Comparison of ENCODE assay signal across 8 mouse cellular contexts in the genomic region with DNA sequence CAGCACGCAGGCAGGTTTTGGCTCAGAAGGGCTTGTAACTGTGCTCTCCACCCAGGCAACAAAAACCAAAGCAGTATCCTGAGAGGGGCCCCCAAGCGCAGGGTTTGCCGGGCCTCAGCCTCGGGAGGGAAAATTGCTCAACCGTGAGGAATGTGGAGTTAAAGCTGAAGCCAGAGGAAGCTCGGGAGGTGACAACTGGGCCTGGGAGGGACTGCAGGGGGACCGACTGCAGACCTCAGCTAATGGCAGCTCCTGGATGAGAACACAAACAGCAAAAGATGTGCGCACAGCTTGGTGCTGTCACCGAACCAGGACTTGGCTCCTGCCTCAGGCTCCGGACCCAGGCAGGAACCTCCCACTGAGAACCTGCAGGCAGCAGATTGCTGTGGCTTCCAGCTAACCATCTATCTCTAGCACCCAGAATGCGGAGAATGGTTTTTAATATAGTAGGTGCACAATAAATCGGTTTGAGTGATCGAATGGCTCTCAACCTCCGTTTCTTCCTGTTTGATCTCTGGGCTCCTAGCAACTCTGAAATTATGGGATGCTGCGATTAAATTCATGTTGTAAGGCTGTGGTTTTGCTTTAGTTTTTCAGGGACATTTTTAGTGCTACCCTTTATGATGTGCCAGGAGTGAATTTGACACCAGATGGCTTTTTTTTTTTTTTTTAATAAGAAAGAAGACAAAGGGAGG. TPM values are rescaled to one million over a fixed set of nuclear protein-coding genes. Genes with fewer than 3 reads are reported as not detected.
DNase-seq lines count a peak whose midpoint lies in the region; ATAC-seq and TF ChIP-seq lines count a peak whose summit lies in the region.

No protein-coding gene starts in this region.

- H3K4me1 ChIP-seq in midbrain, postnatal 0 days (ENCODE audit: insufficient read depth, low read length), result peaks cover 5% of the 10 kb centered on the region; the same call in 1 of the 2 replicates
- H3K4me1 ChIP-seq in midbrain, embryonic 14.5 days (ENCODE audit: control insufficient read depth, insufficient read depth, low read length), result peaks cover 4% of the 10 kb centered on the region
- H3K4me1 ChIP-seq in intestine, postnatal 0 days (replicated peaks; ENCODE audit: control insufficient read depth, insufficient read depth, low read length), result 0 out of 2 replicates have a peak, but pooled peaks cover 18% of the 10 kb centered on the region
- H3K4me1 ChIP-seq in liver, embryonic 11.5 days (replicated peaks; ENCODE audit: control insufficient read depth, insufficient read depth, low read length), result peaks cover 6% of the 10 kb centered on the region

- no peaks in the 10 kb centered on the region for H3K9me3 ChIP-seq in midbrain, postnatal 0 days (ENCODE audit: low read length)
- no peaks in the 10 kb centered on the region for H3K9me3 ChIP-seq in midbrain, embryonic 14.5 days (ENCODE audit: control insufficient read depth, low read length)
- H3K9me3 ChIP-seq in intestine, postnatal 0 days (ENCODE audit: control insufficient read depth), result no peaks in the 10 kb centered on the region
- H3K9me3 ChIP-seq in liver, embryonic 11.5 days (ENCODE audit: control insufficient read depth, low read length), result no peaks in the 10 kb centered on the region

- peak; percentile 58 for DNase-seq in midbrain, postnatal 0 days (ENCODE audit: low spot score)
- no peak for DNase-seq in midbrain, embryonic 14.5 days
- peak; percentile 78 to 81 for DNase-seq in cerebellum, postnatal 36 days
- DNase-seq in liver, embryonic 11.5 days (ENCODE audit: low spot score), result no peak
- DNase-seq in retina, postnatal 1 day, result peak; percentile 88
- no peak for DNase-seq in spleen, postnatal 36 days (ENCODE audit: low spot score in 2 of 2)

- H3K27me3 ChIP-seq in midbrain, postnatal 0 days (ENCODE audit: insufficient read depth, low read length), result peaks cover 7% of the 10 kb centered on the region; the same call in 1 of the 2 replicates
- H3K27me3 ChIP-seq in midbrain, embryonic 14.5 days (ENCODE audit: control insufficient read depth, insufficient read depth, low read length), result no peaks in the 10 kb centered on the region; the same call in 1 of the 2 replicates
- no peaks in the 10 kb centered on the region for H3K27me3 ChIP-seq in intestine, postnatal 0 days (replicated peaks; ENCODE audit: control insufficient read depth, insufficient read depth, low read length)
- H3K27me3 ChIP-seq in liver, embryonic 11.5 days (replicated peaks; ENCODE audit: control insufficient read depth, insufficient read depth, low read length), result no peaks in the 10 kb centered on the region; the same call in none of the 2 replicates

- no peak overlapping the region for H3K27ac ChIP-seq in midbrain, postnatal 0 days (ENCODE audit: low read depth, low read length)
- no peak overlapping the region for H3K27ac ChIP-seq in midbrain, embryonic 14.5 days (replicated peaks; ENCODE audit: low read depth, low read length)
- peak overlapping the region; percentile 87 for H3K27ac ChIP-seq in intestine, postnatal 0 days (ENCODE audit: low read depth, low read length)
- peak overlapping the region; percentile 21; the same call in 1 of the 2 replicates for H3K27ac ChIP-seq in liver, embryonic 11.5 days (ENCODE audit: low read depth, low read length)

- no peak overlapping the region for H3K4me3 ChIP-seq in midbrain, postnatal 0 days (ENCODE audit: low read depth, low read length)
- no peak overlapping the region for H3K4me3 ChIP-seq in midbrain, embryonic 14.5 days (replicated peaks; ENCODE audit: low read depth, low read length)
- H3K4me3 ChIP-seq in intestine, postnatal 0 days (ENCODE audit: low read depth, low read length), result no peak overlapping the region
- H3K4me3 ChIP-seq in liver, embryonic 11.5 days (ENCODE audit: low read depth, low read length), result no peak overlapping the region

- TF ChIP-seq CTCF in midbrain, postnatal 0 days (IDR thresholded peaks at IDR 0.05), result no peak
- TF ChIP-seq CTCF in intestine, postnatal 0 days (IDR thresholded peaks at IDR 0.05; ENCODE audit: low read depth), result peak; percentile 24

- no peak; the same call in 1 of the 2 replicates for ATAC-seq in midbrain, postnatal 0 days (ENCODE audit: low FRiP score)
- ATAC-seq in midbrain, embryonic 14.5 days (ENCODE audit: low FRiP score, low TSS enrichment), result no peak
- ATAC-seq in granulocyte monocyte progenitor cell, adult 5-6 weeks (replicated peaks; ENCODE audit: poor library complexity, severe bottlenecking), result peak; percentile 34
- peak; percentile 80 for ATAC-seq in intestine, postnatal 0 days
- ATAC-seq in liver, embryonic 11.5 days (replicated peaks; ENCODE audit: low FRiP score), result no peak

- H3K4me2 ChIP-seq in midbrain, postnatal 0 days (ENCODE audit: low read depth, low read length, poor library complexity, severe bottlenecking), result no peak overlapping the region
- H3K4me2 ChIP-seq in midbrain, embryonic 14.5 days (ENCODE audit: low read length), result no peak overlapping the region
- H3K4me2 ChIP-seq in intestine, postnatal 0 days (replicated peaks; ENCODE audit: low read depth), result peak overlapping the region; percentile 51
- H3K4me2 ChIP-seq in liver, embryonic 11.5 days, result no peak overlapping the region

- H3K9ac ChIP-seq in midbrain, postnatal 0 days (replicated peaks; ENCODE audit: low read length, poor library complexity, severe bottlenecking), result no peak overlapping the region
- no peak overlapping the region for H3K9ac ChIP-seq in midbrain, embryonic 14.5 days (replicated peaks; ENCODE audit: low read length)
- no peak overlapping the region for H3K9ac ChIP-seq in intestine, postnatal 0 days (ENCODE audit: low read depth, low read length)
- H3K9ac ChIP-seq in liver, embryonic 11.5 days (ENCODE audit: low read depth, low read length), result no peak overlapping the region

- no peaks in the 10 kb centered on the region for H3K36me3 ChIP-seq in midbrain, postnatal 0 days (ENCODE audit: insufficient read depth, low read length)
- H3K36me3 ChIP-seq in midbrain, embryonic 14.5 days (ENCODE audit: control insufficient read depth, insufficient read depth, low read length), result no peaks in the 10 kb centered on the region
- H3K36me3 ChIP-seq in intestine, postnatal 0 days (ENCODE audit: control insufficient read depth, insufficient read depth), result no peaks in the 10 kb centered on the region
- H3K36me3 ChIP-seq in liver, embryonic 11.5 days (ENCODE audit: control insufficient read depth, insufficient read depth, low read length), result no peaks in the 10 kb centered on the region

- 27% methylated on average over 15 of the region's 15 CpGs for WGBS in midbrain, postnatal 0 days
- WGBS in midbrain, embryonic 14.5 days, result 27% methylated on average over 15 of the region's 15 CpGs
- 27% methylated on average over 15 of the region's 15 CpGs for WGBS in intestine, postnatal 0 days
- WGBS in liver, embryonic 11.5 days, result 31% methylated on average over 15 of the region's 15 CpGs

RNA-seq across cellular contexts. Expression of gene Ctdsp2, which starts 16.1 kb away (rescaled TPM):
- total RNA-seq in midbrain, postnatal 0 days (2014; rRNA removed), result 50.1 and 54.6 TPM in 2 replicates
- polyA plus RNA-seq in midbrain, postnatal 0 days (2015; fragmentation: Nextera tagmentation; extraction: Ambion mirVana), result 10.2 and 11.2 TPM in 2 replicates
- 19.1 and 26.2 TPM in 2 replicates for polyA plus RNA-seq in midbrain, embryonic 14.5 days (2014; fragmentation: Nextera tagmentation; extraction: Ambion mirVana)
- 53.4 and 62.9 TPM in 2 replicates for total RNA-seq in granulocyte monocyte progenitor cell, adult 5-6 weeks (2014; fragmentation: Nextera tagmentation)
- total RNA-seq in granulocyte monocyte progenitor cell, adult 5-6 weeks (2017), result 21.2 and 21.5 TPM in 2 replicates
- polyA plus RNA-seq in intestine, postnatal 0 days (2015; fragmentation: Nextera tagmentation; extraction: Ambion mirVana), result 43.1 and 46.7 TPM in 2 replicates
- polyA plus RNA-seq in liver, embryonic 11.5 days (2014; fragmentation: Nextera tagmentation; extraction: Ambion mirVana), result 37.4 and 42.2 TPM in 2 replicates

RNA-seq across cellular contexts. Expression of gene Avil, which starts 38.1 kb away (rescaled TPM):
- total RNA-seq in midbrain, postnatal 0 days (2014; rRNA removed), result 0.90 and 2.0 TPM in 2 replicates
- polyA plus RNA-seq in midbrain, postnatal 0 days (2015; fragmentation: Nextera tagmentation; extraction: Ambion mirVana), result 1.2 and 1.3 TPM in 2 replicates
- 1.9 and 2.1 TPM in 2 replicates for polyA plus RNA-seq in midbrain, embryonic 14.5 days (2014; fragmentation: Nextera tagmentation; extraction: Ambion mirVana)
- not detected in 2 replicates for total RNA-seq in granulocyte monocyte progenitor cell, adult 5-6 weeks (2014; fragmentation: Nextera tagmentation)
- total RNA-seq in granulocyte monocyte progenitor cell, adult 5-6 weeks (2017), result not detected in 2 replicates
- polyA plus RNA-seq in intestine, postnatal 0 days (2015; fragmentation: Nextera tagmentation; extraction: Ambion mirVana), result 0.20 and 0.52 TPM in 2 replicates
- 0.10 and 0.13 TPM in 2 replicates for polyA plus RNA-seq in liver, embryonic 11.5 days (2014; fragmentation: Nextera tagmentation; extraction: Ambion mirVana)

Comparison
In these comparisons a context has a peak if more than half of its experiments do, and no peak if none do; other contexts are left out.
1. DNase-seq: peak in midbrain, postnatal 0 days (single experiment), cerebellum, postnatal 36 days (2 of 2) and retina, postnatal 1 day (single experiment); none in midbrain, embryonic 14.5 days (single experiment), liver, embryonic 11.5 days (single experiment) and spleen, postnatal 36 days (0 of 2).
2. ATAC-seq: peak in granulocyte monocyte progenitor cell, adult 5-6 weeks (single experiment) and intestine, postnatal 0 days (single experiment); none in midbrain, postnatal 0 days (single experiment), midbrain, embryonic 14.5 days (single experiment) and liver, embryonic 11.5 days (single experiment).
3. H3K27ac ChIP-seq: peak in intestine, postnatal 0 days (single experiment) and liver, embryonic 11.5 days (single experiment); none in midbrain, postnatal 0 days (single experiment) and midbrain, embryonic 14.5 days (single experiment).